Mouse (Mus musculus): ENCODE data around the gene Guca2a. TPM values are rescaled to one million over a fixed set of nuclear protein-coding genes. Genes with fewer than 3 reads are reported as not detected.

Guca2a gene
- total and polyA plus RNA-seq, 3 experiments, result not detected

GRCm38 (mm10) chr4:119685746-119686145 is 48.2 kb downstream of the Guca2a start:
- Histone ChIP-seq H3K27me3 (ENCODE audit: insufficient read depth, low read length) (peaks cover 15% of the 10 kb centered on the region; the same call in 1 of the 2 replicates), H3K4me1 (ENCODE audit: insufficient read depth, low read depth, low read length) (no peaks in the 10 kb centered on the region), H3K36me3 (replicated peaks) (no peaks in the 10 kb centered on the region), H3K4me3 (ENCODE audit: low read depth, low read length) (no peak overlapping the region), H3K9me3 (replicated peaks) (no peaks in the 10 kb centered on the region)
- DNase-seq (ENCODE audit: low spot score) (no peak), ATAC-seq (ENCODE audit: extremely low read depth, insufficient number of reproducible peaks, low FRiP score, poor library complexity, severe bottlenecking) (no peak)
- no peak for TF ChIP-seq GATA2 (IDR thresholded peaks at IDR 0.05; ENCODE audit: borderline replicate concordance, low read depth, low read length)
- no peak for TF ChIP-seq CTCF (IDR thresholded peaks at IDR 0.05; ENCODE audit: low read depth, low read length)
- no peak for TF ChIP-seq POLR2AphosphoS5 (IDR thresholded peaks at IDR 0.05; ENCODE audit: insufficient replicate concordance, low read depth, low read length)
- no peak for TF ChIP-seq GATA1 (IDR thresholded peaks at IDR 0.05; ENCODE audit: borderline replicate concordance, low read length)
- no peak for TF ChIP-seq TAL1 (conservative IDR thresholded peaks at IDR 0.05; ENCODE audit: low read depth, low read length)

Other genes with a start within 250 kb of the Guca2a start
- gene Ccdc30, start 222.2 kb upstream of the Guca2a start, total RNA-seq (2014; fragmentation: Nextera tagmentation), result not detected in 2 replicates
- 0.17 and 0.60 TPM in 2 replicates for gene Ccdc30, start 222.2 kb upstream of the Guca2a start, total RNA-seq (2017)
- not detected in 2 replicates for gene Ccdc30, start 222.2 kb upstream of the Guca2a start, polyA plus RNA-seq (2012)
- 4.7 and 12.6 TPM in 2 replicates for gene Ppcs, start 215.3 kb upstream of the Guca2a start, total RNA-seq (2014; fragmentation: Nextera tagmentation)
- gene Ppcs, start 215.3 kb upstream of the Guca2a start, total RNA-seq (2017), result 24.6 and 29.0 TPM in 2 replicates
- 12.2 and 14.4 TPM in 2 replicates for gene Ppcs, start 215.3 kb upstream of the Guca2a start, polyA plus RNA-seq (2012)
- gene Zmynd12, start 214.9 kb upstream of the Guca2a start, total RNA-seq (2014; fragmentation: Nextera tagmentation), result 1.4 TPM in 1 of 2 replicates, not detected in the other
- gene Zmynd12, start 214.9 kb upstream of the Guca2a start, total RNA-seq (2017), result not detected in 2 replicates
- 0.10 and 0.18 TPM in 2 replicates for gene Zmynd12, start 214.9 kb upstream of the Guca2a start, polyA plus RNA-seq (2012)
- gene Rimkla, start 145.1 kb upstream of the Guca2a start, total RNA-seq (2014; fragmentation: Nextera tagmentation), result not detected in 2 replicates
- gene Rimkla, start 145.1 kb upstream of the Guca2a start, total RNA-seq (2017), result 0.06 TPM in 1 of 2 replicates, not detected in the other
- not detected in 2 replicates for gene Rimkla, start 145.1 kb upstream of the Guca2a start, polyA plus RNA-seq (2012)
- gene Foxj3, start 100.7 kb upstream of the Guca2a start, total RNA-seq (2014; fragmentation: Nextera tagmentation), result 51.8 and 64.9 TPM in 2 replicates
- gene Foxj3, start 100.7 kb upstream of the Guca2a start, total RNA-seq (2017), result 22.7 and 27.0 TPM in 2 replicates
- 12.5 and 14.7 TPM in 2 replicates for gene Foxj3, start 100.7 kb upstream of the Guca2a start, polyA plus RNA-seq (2012)
- gene Frg2f1, start 98.2 kb upstream of the Guca2a start, total RNA-seq (2014; fragmentation: Nextera tagmentation), result 1.6 and 4.2 TPM in 2 replicates
- 1.9 and 3.4 TPM in 2 replicates for gene Frg2f1, start 98.2 kb upstream of the Guca2a start, total RNA-seq (2017)
- gene Frg2f1, start 98.2 kb upstream of the Guca2a start, polyA plus RNA-seq (2012), result 5.3 and 8.9 TPM in 2 replicates
- not detected in 2 replicates for gene Guca2b, start 21.2 kb downstream of the Guca2a start, total RNA-seq (2014; fragmentation: Nextera tagmentation)
- 0.33 TPM in 1 of 2 replicates, not detected in the other for gene Guca2b, start 21.2 kb downstream of the Guca2a start, total RNA-seq (2017)
- not detected in 2 replicates for gene Guca2b, start 21.2 kb downstream of the Guca2a start, polyA plus RNA-seq (2012)
- not detected in 2 replicates for gene Hivep3, start 96.1 kb downstream of the Guca2a start, total RNA-seq (2014; fragmentation: Nextera tagmentation)
- gene Hivep3, start 96.1 kb downstream of the Guca2a start, total RNA-seq (2017), result 0.06 and 0.49 TPM in 2 replicates
- gene Hivep3, start 96.1 kb downstream of the Guca2a start, polyA plus RNA-seq (2012), result not detected in 2 replicates